Mouse (Mus musculus): ENCODE results near the gene Myo16.

The Myo16 gene

GRCm38 (mm10) chr8:10665821-10666283 is 512.1 kb downstream of the Myo16 start:
- DNase-seq (ENCODE audit: low read depth, low spot score): no peak

GRCm38 (mm10) chr8:10671862-10672548 is 518.3 kb downstream of the Myo16 start:
- no peak for DNase-seq (ENCODE audit: low read depth, low spot score)

- DNase-seq (ENCODE audit: low read depth, low spot score): no peak
Measured at GRCm38 (mm10) chr8:10677840-10678410, 524.2 kb downstream of the Myo16 start.

GRCm38 (mm10) chr8:10681926-10682325 is 528.2 kb downstream of the Myo16 start:
- DNase-seq (ENCODE audit: low read depth, low spot score): no peak

GRCm38 (mm10) chr8:10683088-10683487 is 529.4 kb downstream of the Myo16 start:
- DNase-seq (ENCODE audit: low read depth, low spot score): no peak

All from CD4-positive helper T cell, adult 2 months (primary cell).